Mouse (Mus musculus) ovary, postnatal 36 days (tissue): ENCODE measurements around the gene Sowaha.

Experiments
- DNase-seq: peaks from one replicate; pipeline ENCODE4 v3.0.0; 2022; ENCODE audit warnings: low spot score, mixed read lengths

Gene Sowaha

GRCm38 (mm10) chr11:53479783-53480301, at the start of gene Sowaha, which contains the start of gene Gm9945:
Gene Sowaha (minus strand): TSS chr11:53480274.
Gene Gm9945 (plus strand): TSS chr11:53480166.
- DNase-seq, result peak; percentile 37

- no peak for DNase-seq
Observed at GRCm38 (mm10) chr11:53529253-53529557, 49.1 kb upstream of the Sowaha start.

GRCm38 (mm10) chr11:53528397-53529252, 48.6 kb upstream of the Sowaha start:
- no peak for DNase-seq

- no peak for DNase-seq
Observed at GRCm38 (mm10) chr11:53525461-53525860, 45.4 kb upstream of the Sowaha start.

- DNase-seq, result no peak
Observed at GRCm38 (mm10) chr11:53524905-53525304, 44.8 kb upstream of the Sowaha start.

GRCm38 (mm10) chr11:53523545-53524405, 43.7 kb upstream of the Sowaha start:
- DNase-seq, result no peak

- no peak for DNase-seq
Observed at GRCm38 (mm10) chr11:53522930-53523329, 42.9 kb upstream of the Sowaha start.

GRCm38 (mm10) chr11:53522362-53522761, 42.3 kb upstream of the Sowaha start:
- no peak for DNase-seq

GRCm38 (mm10) chr11:53521821-53522131, 41.7 kb upstream of the Sowaha start:
- peak; percentile 39 for DNase-seq

- DNase-seq, result no peak
Observed at GRCm38 (mm10) chr11:53521120-53521820, 41.2 kb upstream of the Sowaha start.

GRCm38 (mm10) chr11:53520122-53520978, 40.3 kb upstream of the Sowaha start:
- DNase-seq, result peak; percentile 41

GRCm38 (mm10) chr11:53519207-53520121, 39.4 kb upstream of the Sowaha start, which contains the start of gene Sept8:
Gene Sept8 (plus strand): TSS chr11:53519257.
- DNase-seq, result peak; percentile 69

GRCm38 (mm10) chr11:53518759-53519158, 38.7 kb upstream of the Sowaha start:
- DNase-seq, result no peak

- no peak for DNase-seq
Observed at GRCm38 (mm10) chr11:53516775-53517627, 36.9 kb upstream of the Sowaha start.

- DNase-seq, result no peak
Observed at GRCm38 (mm10) chr11:53510351-53510750, 30.3 kb upstream of the Sowaha start.

- DNase-seq, result no peak
Observed at GRCm38 (mm10) chr11:53508591-53508990, 28.5 kb upstream of the Sowaha start.

GRCm38 (mm10) chr11:53508152-53508551, 28.1 kb upstream of the Sowaha start:
- peak; percentile 34 for DNase-seq

- DNase-seq, result no peak
Observed at GRCm38 (mm10) chr11:53507098-53507805, 27.2 kb upstream of the Sowaha start.
